Mouse (Mus musculus): ENCODE measurements around the gene Plk3. TPM values are rescaled to one million over a fixed set of nuclear protein-coding genes. Genes with fewer than 3 reads are reported as not detected.

Plk3 gene
- total RNA-seq, 2 experiments from 2014 or later = 17.7 to 19.9 TPM

GRCm38 (mm10) chr4:117143023-117143422, 9.3 kb upstream of the Plk3 start:
- DNase-seq (ENCODE audit: extremely low spot score in 1 of 2, low spot score in 2 of 2) = no peak
- intact Hi-C loops (cut with DNase I) = no loop called here

GRCm38 (mm10) chr4:117140613-117141012, 6.8 kb upstream of the Plk3 start:
- DNase-seq (ENCODE audit: extremely low spot score in 1 of 2, low spot score in 2 of 2) = no peak
- intact Hi-C loops (cut with DNase I) = no loop called here

GRCm38 (mm10) chr4:117139217-117139612, 5.5 kb upstream of the Plk3 start:
- intact Hi-C loops (cut with DNase I) = loop anchor here (10.0 kb wide), 1 partner anchor 314 kb away; the partner anchor contains the start of gene Hpdl
- DNase-seq (ENCODE audit: extremely low spot score in 1 of 2, low spot score in 2 of 2) = no peak

- no peak for DNase-seq (ENCODE audit: extremely low spot score in 1 of 2, low spot score in 2 of 2)
- intact Hi-C loops (cut with DNase I) = loop anchor here (10.0 kb wide), 1 partner anchor 314 kb away; the partner anchor contains the start of gene Hpdl
Measured at GRCm38 (mm10) chr4:117138295-117139216, 4.8 kb upstream of the Plk3 start.

- intact Hi-C loops (cut with DNase I) = loop anchor here (10.0 kb wide), 1 partner anchor 311 kb away; the partner anchor contains the start of gene Hpdl
- DNase-seq (ENCODE audit: extremely low spot score in 1 of 2, low spot score in 2 of 2) = no peak
Measured at GRCm38 (mm10) chr4:117136034-117136433, 2.3 kb upstream of the Plk3 start.

GRCm38 (mm10) chr4:117134601-117134995, 835 bp upstream of the Plk3 start:
- intact Hi-C loops (cut with DNase I) = loop anchor here (10.0 kb wide), 1 partner anchor 310 kb away; the partner anchor contains the start of gene Hpdl
- no peak for DNase-seq (ENCODE audit: extremely low spot score in 1 of 2, low spot score in 2 of 2)

- intact Hi-C loops (cut with DNase I) = loop anchor here (10.0 kb wide), 1 partner anchor 309 kb away; the partner anchor contains the start of gene Hpdl
- no peak for DNase-seq (ENCODE audit: extremely low spot score in 1 of 2, low spot score in 2 of 2)
Measured at GRCm38 (mm10) chr4:117133366-117133796, 382 bp downstream of the Plk3 start.

GRCm38 (mm10) chr4:117132794-117133143, 994 bp downstream of the Plk3 start:
- intact Hi-C loops (cut with DNase I) = loop anchor here (10.0 kb wide), 1 partner anchor 308 kb away; the partner anchor contains the start of gene Hpdl

GRCm38 (mm10) chr4:117131890-117132793, 1.6 kb downstream of the Plk3 start:
- peak in 1 of 2 experiments; percentile 60 for DNase-seq (ENCODE audit: extremely low spot score in 1 of 2, low spot score in 2 of 2)
- intact Hi-C loops (cut with DNase I) = loop anchor here (10.0 kb wide), 1 partner anchor 307 kb away; the partner anchor contains the start of gene Hpdl

More at GRCm38 (mm10) chr4:117132794-117133143, 994 bp downstream of the Plk3 start:
- DNase-seq (ENCODE audit: extremely low spot score in 1 of 2, low spot score in 2 of 2) = no peak

GRCm38 (mm10) chr4:117131198-117131597, 2.6 kb downstream of the Plk3 start:
- intact Hi-C loops (cut with DNase I) = loop anchor here (10.0 kb wide), 1 partner anchor 306 kb away; the partner anchor contains the start of gene Hpdl
- no peak for DNase-seq (ENCODE audit: extremely low spot score in 1 of 2, low spot score in 2 of 2)

GRCm38 (mm10) chr4:117130790-117131189, 3.0 kb downstream of the Plk3 start:
- DNase-seq (ENCODE audit: extremely low spot score in 1 of 2, low spot score in 2 of 2) = no peak
- intact Hi-C loops (cut with DNase I) = loop anchor here (10.0 kb wide), 1 partner anchor 306 kb away; the partner anchor contains the start of gene Hpdl

- intact Hi-C loops (cut with DNase I) = no loop called here
- DNase-seq (ENCODE audit: extremely low spot score in 1 of 2, low spot score in 2 of 2) = no peak
Measured at GRCm38 (mm10) chr4:117127991-117128686, 5.6 kb downstream of the Plk3 start.

GRCm38 (mm10) chr4:117126675-117127290, 7.0 kb downstream of the Plk3 start, which contains the start of gene Tctex1d4:
Gene Tctex1d4 (plus strand): TSS chr4:117126794.
- DNase-seq (ENCODE audit: extremely low spot score in 1 of 2, low spot score in 2 of 2) = no peak

GRCm38 (mm10) chr4:117125910-117126674, 7.7 kb downstream of the Plk3 start:
- intact Hi-C loops (cut with DNase I) = no loop called here
- peak in 1 of 2 experiments; percentile 87 for DNase-seq (ENCODE audit: extremely low spot score in 1 of 2, low spot score in 2 of 2)

More at GRCm38 (mm10) chr4:117126675-117127290, 7.0 kb downstream of the Plk3 start, which contains the start of gene Tctex1d4:
- intact Hi-C loops (cut with DNase I) = no loop called here

GRCm38 (mm10) chr4:117125348-117125909, 8.3 kb downstream of the Plk3 start, which contains the start of gene Btbd19:
Gene Btbd19 (minus strand): TSS chr4:117125725.
- intact Hi-C loops (cut with DNase I) = no loop called here
- DNase-seq (ENCODE audit: extremely low spot score in 1 of 2, low spot score in 2 of 2) = peak; percentile 76 to 88

- peak in 1 of 2 experiments; percentile 73 for DNase-seq (ENCODE audit: extremely low spot score in 1 of 2, low spot score in 2 of 2)
- intact Hi-C loops (cut with DNase I) = no loop called here
Measured at GRCm38 (mm10) chr4:117124518-117125347, 9.0 kb downstream of the Plk3 start.

Data from left cerebral cortex, postnatal 10 days (tissue).